Mouse (Mus musculus) retina, postnatal 1 day (tissue): Measurements from ENCODE around the gene Fam151b.

Source experiments
- DNase-seq: peaks from one replicate; pipeline ENCODE4 v3.0.0-alpha.2; 2012

The Fam151b gene

GRCm38 (mm10) chr13:92410486-92410885, 73.3 kb downstream of the Fam151b start:
- no peak for DNase-seq

DNA sequence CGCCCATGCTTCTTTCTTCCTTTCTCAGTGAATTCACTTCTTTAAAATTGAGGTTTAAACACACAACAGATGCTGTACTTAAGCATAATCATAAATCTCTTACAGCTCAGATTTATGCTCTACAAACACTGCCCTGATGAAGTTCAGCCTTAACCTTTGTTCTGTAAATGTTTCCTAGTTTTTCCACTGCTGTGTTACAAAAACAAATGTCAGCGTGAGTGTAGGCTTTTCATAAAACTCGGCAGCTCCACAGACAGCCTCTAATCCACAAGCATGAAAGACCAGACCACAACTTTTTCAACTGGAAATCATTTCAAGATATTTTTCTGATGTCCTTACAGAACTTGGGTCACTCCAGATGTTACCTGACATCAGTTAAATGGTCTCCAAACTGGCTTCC, 80.3 kb downstream of the Fam151b start:
- DNase-seq = no peak

DNA sequence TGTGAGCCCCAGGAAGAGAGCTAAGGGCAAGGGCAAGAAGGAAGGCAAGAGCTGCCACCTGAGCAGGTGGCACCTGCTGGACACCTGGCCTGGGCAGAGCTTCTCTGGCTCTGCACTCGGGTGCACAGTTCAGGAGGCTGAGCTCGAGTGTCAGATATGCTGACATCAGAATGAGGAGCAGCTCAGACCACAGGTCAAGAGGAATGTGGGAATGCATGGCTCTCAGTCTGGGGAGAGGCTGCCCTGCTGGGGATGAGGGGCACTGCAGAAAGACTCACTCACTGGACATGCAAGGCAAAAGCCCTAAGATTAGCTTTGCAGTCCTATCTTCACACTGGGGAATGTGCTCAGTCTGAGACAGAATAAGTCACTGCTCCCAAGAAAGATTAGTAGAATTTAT, 81.8 kb downstream of the Fam151b start:
- DNase-seq = no peak
